Mouse (Mus musculus) ES-Bruce4 (cell line): ENCODE results near the gene Tpcn2.

Experiments
- CTCF ChIP-seq: IDR thresholded peaks from one replicate; pipeline ENCODE4 v1.8.1; 2011; ENCODE audit warnings: low read depth, low read length
- POLR2A ChIP-seq: IDR thresholded peaks from one replicate; pipeline ENCODE4 v1.8.1; 2011; ENCODE audit warnings: low read length; ENCODE audit not compliant: insufficient read depth

GRCm38 (mm10) chr7:145140656-145141055, 143.2 kb downstream of the Tpcn2 start:
- TF ChIP-seq POLR2A (no peak), CTCF (no peak)
